Mouse (Mus musculus) MEL (cell line): ENCODE results near the gene Chd9. TPM values are rescaled to one million over a fixed set of nuclear protein-coding genes. Genes with fewer than 3 reads are reported as not detected.

Experiments
- DNase-seq: peaks from one replicate; pipeline ENCODE4 v3.0.0; 2011; ENCODE audit warnings: low read depth, low spot score
- H3K27ac ChIP-seq: 2 replicates; pipeline ENCODE4 v1.5.1; 2012; ENCODE audit warnings: low read depth, mild to moderate bottlenecking, control low read depth, low read length, moderate library complexity; ENCODE audit not compliant: control insufficient read depth
- H3K27me3 ChIP-seq, 2 experiments: fragments of 150-350 bp in 1 of 2; sonication (generic) in 1 of 2; 2 replicates each; pipeline ENCODE4 v1.6.1; 2012; ENCODE audit warnings: low read length in 2 of 2, mild to moderate bottlenecking in 2 of 2, improper control_type of control experiment in 1 of 2, moderate library complexity in 1 of 2; ENCODE audit not compliant: insufficient read depth in 2 of 2, control insufficient read depth in 1 of 2
- H3K36me3 ChIP-seq, 2 experiments: 2 replicates each; pipeline ENCODE4 v1.6.1; 2012 to 2014; ENCODE audit warnings: low read length in 2 of 2, improper control_type of control experiment in 1 of 2, inconsistent platforms in 1 of 2, mild to moderate bottlenecking in 1 of 2; ENCODE audit not compliant: insufficient read depth in 2 of 2, control insufficient read depth in 1 of 2
- H3K4me1 ChIP-seq, 2 experiments: fragments of 150-350 bp in 1 of 2; sonication (generic) in 1 of 2; 2 replicates each; pipeline ENCODE4 v1.6.1; 2012; ENCODE audit warnings: low read length in 2 of 2, improper control_type of control experiment in 1 of 2, mild to moderate bottlenecking in 1 of 2; ENCODE audit not compliant: insufficient read depth in 2 of 2, control insufficient read depth in 1 of 2
- H3K4me3 ChIP-seq, 2 experiments: fragments of 150-350 bp in 1 of 2; sonication (generic) in 1 of 2; 2 replicates each; pipeline ENCODE4 v1.5.1; 2012; ENCODE audit warnings: low read depth in 2 of 2, low read length in 2 of 2, mild to moderate bottlenecking in 2 of 2, moderate library complexity in 2 of 2, control low read depth in 1 of 2, improper control_type of control experiment in 1 of 2; ENCODE audit not compliant: control insufficient read depth in 1 of 2, insufficient read depth in 1 of 2
- H3K79me2 ChIP-seq: 2 replicates; pipeline ENCODE4 v1.6.1; 2012; ENCODE audit warnings: mild to moderate bottlenecking, low read length, moderate library complexity; ENCODE audit not compliant: control insufficient read depth, poor library complexity, insufficient read depth
- H3K9ac ChIP-seq: 2 replicates; pipeline ENCODE4 v1.6.1; 2012; ENCODE audit warnings: low read depth, mild to moderate bottlenecking, control low read depth, low read length, moderate library complexity; ENCODE audit not compliant: control insufficient read depth, poor library complexity, severe bottlenecking
- H3K9me3 ChIP-seq: fragments of 150-350 bp; sonication (generic); replicated peaks from 2 replicates; pipeline ENCODE4 v1.6.1; 2012; ENCODE audit warnings: mild to moderate bottlenecking, low read length, improper control_type of control experiment, moderate library complexity; ENCODE audit not compliant: insufficient read depth
- BHLHE40 ChIP-seq: IDR thresholded peaks from 2 replicates; pipeline ENCODE4 v1.6.1; 2012; ENCODE audit warnings: low read depth, mild to moderate bottlenecking, inconsistent platforms, low read length, improper control_type of control experiment, borderline replicate concordance
- EP300 ChIP-seq, 2 experiments: IDR thresholded peaks; 2 replicates each; pipeline ENCODE4 v1.6.1; 2011; ENCODE audit warnings: improper control_type of control experiment in 2 of 2, low read length in 2 of 2, low read depth in 1 of 2, mild to moderate bottlenecking in 1 of 2
- ETS1 ChIP-seq: IDR thresholded peaks from 2 replicates; pipeline ENCODE4 v1.6.1; 2012; ENCODE audit warnings: low read depth, mild to moderate bottlenecking, inconsistent platforms, low read length, improper control_type of control experiment, moderate library complexity
- GABPA ChIP-seq: IDR thresholded peaks from 2 replicates; pipeline ENCODE4 v1.6.1; 2012; ENCODE audit warnings: low read depth, mild to moderate bottlenecking, inconsistent platforms, low read length, improper control_type of control experiment, moderate library complexity
- GATA1 ChIP-seq: IDR thresholded peaks from 2 replicates; pipeline ENCODE4 v1.6.1; 2011; ENCODE audit warnings: low read depth, low read length, improper control_type of control experiment
- JUND ChIP-seq: IDR thresholded peaks from 2 replicates; pipeline ENCODE4 v1.6.1; 2011; ENCODE audit warnings: low read depth, mild to moderate bottlenecking, improper control_type of control experiment, low read length
- MAFK ChIP-seq: IDR thresholded peaks from 2 replicates; pipeline ENCODE4 v1.6.1; 2011; ENCODE audit warnings: low read depth, mild to moderate bottlenecking, low read length, improper control_type of control experiment, borderline replicate concordance
- MAZ ChIP-seq: IDR thresholded peaks from 2 replicates; pipeline ENCODE4 v1.6.1; 2012; ENCODE audit warnings: low read depth, mild to moderate bottlenecking, inconsistent platforms, low read length, improper control_type of control experiment
- MEF2A ChIP-seq: IDR thresholded peaks from 2 replicates; pipeline ENCODE4 v1.6.1; 2014; ENCODE audit warnings: low read depth, mild to moderate bottlenecking, inconsistent platforms, low read length, improper control_type of control experiment; ENCODE audit not compliant: poor library complexity, insufficient replicate concordance, severe bottlenecking; ENCODE audit errors: extremely low read depth
- MYC ChIP-seq: IDR thresholded peaks from 2 replicates; pipeline ENCODE4 v1.6.1; 2011; ENCODE audit warnings: low read depth, mild to moderate bottlenecking, low read length, improper control_type of control experiment, moderate library complexity
- NRF1 ChIP-seq: IDR thresholded peaks from 2 replicates; pipeline ENCODE4 v1.6.1; 2014; ENCODE audit warnings: low read depth, mild to moderate bottlenecking, inconsistent platforms, low read length, improper control_type of control experiment, moderate library complexity; ENCODE audit not compliant: poor library complexity, insufficient read depth, severe bottlenecking
- POLR2AphosphoS2 ChIP-seq: IDR thresholded peaks from 2 replicates; pipeline ENCODE4 v1.6.1; 2011; ENCODE audit warnings: low read length, improper control_type of control experiment
- RCOR1 ChIP-seq: IDR thresholded peaks from 2 replicates; pipeline ENCODE4 v1.6.1; 2012; ENCODE audit warnings: low read depth, mild to moderate bottlenecking, inconsistent platforms, low read length, improper control_type of control experiment
- SMC3 ChIP-seq: IDR thresholded peaks from 2 replicates; pipeline ENCODE4 v1.6.1; 2011; ENCODE audit warnings: low read depth, low read length, improper control_type of control experiment
- TAL1 ChIP-seq: IDR thresholded peaks from 2 replicates; pipeline ENCODE4 v1.6.1; 2012; ENCODE audit warnings: mild to moderate bottlenecking, inconsistent platforms, low read length, moderate library complexity, mixed read lengths
- TCF12 ChIP-seq: IDR thresholded peaks from 2 replicates; pipeline ENCODE4 v1.6.1; 2014; ENCODE audit warnings: low read depth, mild to moderate bottlenecking, inconsistent platforms, low read length, improper control_type of control experiment, moderate library complexity
- UBTF ChIP-seq: IDR thresholded peaks from 2 replicates; pipeline ENCODE4 v1.6.1; 2012; ENCODE audit warnings: low read depth, mild to moderate bottlenecking, inconsistent platforms, low read length, improper control_type of control experiment, moderate library complexity, borderline replicate concordance; ENCODE audit not compliant: insufficient read depth
- USF1 ChIP-seq: IDR thresholded peaks from 2 replicates; pipeline ENCODE4 v1.6.1; 2014; ENCODE audit warnings: low read depth, mild to moderate bottlenecking, inconsistent platforms, low read length, improper control_type of control experiment, moderate library complexity
- ZKSCAN1 ChIP-seq: IDR thresholded peaks from 2 replicates; pipeline ENCODE4 v1.6.1; 2012; ENCODE audit warnings: low read depth, mild to moderate bottlenecking, inconsistent platforms, low read length, improper control_type of control experiment, moderate library complexity
- polyA plus RNA-seq, 2 experiments: library from polyadenylated mRNA; stranded (reverse) in 1 of 2; unstranded in 1 of 2; fragments of >175 nt in 1 of 2; fragments of >200 nt in 1 of 2; gene quantifications; 2 replicates each; pipeline versions ENCODE4 v1.2.1 to v1.2.4; 2012; ENCODE audit warnings: low replicate concordance in 2 of 2, low read depth in 1 of 2; ENCODE audit not compliant: insufficient read length in 2 of 2, insufficient read depth in 1 of 2, missing spikeins in 1 of 2
- total RNA-seq: library from RNA; depleted of rRNA; stranded (reverse); fragments of 300-350 nt; gene quantifications from 2 replicates; pipeline ENCODE4 v1.2.3, GENCODE M21; 2012

Chd9 gene
- total and polyA plus RNA-seq, 3 experiments, result 5.9 to 87.4 (median 40.3) TPM

DNA sequence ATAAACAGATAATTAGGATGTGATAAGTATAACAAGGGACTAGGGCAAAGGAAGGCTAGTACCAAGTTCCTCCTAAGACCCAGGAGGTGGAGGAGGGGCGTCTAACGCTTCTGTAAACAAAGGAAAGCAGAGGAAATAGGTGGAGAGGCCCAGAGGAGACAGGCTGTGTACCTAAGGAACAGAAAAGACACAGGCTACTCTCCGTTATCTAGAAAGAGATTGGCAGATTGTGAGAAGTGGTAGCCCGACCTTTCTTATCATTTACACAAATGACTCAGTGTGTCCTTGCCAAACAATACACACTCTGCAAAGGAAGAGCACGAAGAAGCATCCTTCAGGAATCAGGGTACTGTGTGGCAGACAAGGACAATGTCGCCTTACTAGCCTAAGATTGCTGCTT lies 70.4 kb downstream of the Chd9 start (continued):
- TF ChIP-seq SMC3 (no peak), USF1 (no peak), EP300 (IDR thresholded peaks at IDR 0.05; ENCODE audit: low read depth in 1 of 2, low read length in 2 of 2) (peak; percentile 72 to 76), POLR2AphosphoS2 (no peak), RCOR1 (peak; percentile 74), TAL1 (no peak), ZKSCAN1 (no peak), GATA1 (peak; percentile 90)

DNA sequence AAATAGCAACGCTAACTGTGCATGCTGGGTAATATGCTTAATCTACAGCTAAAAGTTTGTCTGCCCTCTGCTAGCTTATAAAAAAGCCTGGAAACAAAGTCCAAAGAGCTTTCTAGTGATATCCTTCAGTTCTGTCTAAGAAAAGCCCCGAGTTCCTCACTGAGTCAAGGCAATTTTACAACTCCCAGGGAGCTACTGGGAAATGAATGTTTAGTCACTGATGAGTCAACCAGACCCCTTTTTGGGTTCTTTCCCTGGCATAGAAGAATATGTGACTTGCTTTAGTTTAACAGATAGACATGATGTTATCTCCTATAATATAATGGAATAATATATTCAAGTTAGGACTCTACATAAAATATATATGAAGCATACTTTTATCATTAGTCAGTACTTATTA lies 73.8 kb downstream of the Chd9 start:
- H3K79me2 ChIP-seq, result no peaks in the 10 kb centered on the region
- peaks cover 2 to 7% of the 10 kb centered on the region in 2 experiments for H3K4me1 ChIP-seq
- H3K27me3 ChIP-seq, result no peaks in the 10 kb centered on the region
- H3K9ac ChIP-seq, result no peak overlapping the region
- H3K27ac ChIP-seq, result no peak overlapping the region
- TF ChIP-seq MYC, result no peak
- TF ChIP-seq MAFK, result no peak
- no peak for TF ChIP-seq JUND
- TF ChIP-seq GATA1, result no peak
- TF ChIP-seq EP300 (IDR thresholded peaks at IDR 0.05; ENCODE audit: low read depth in 1 of 2, low read length in 2 of 2), result no peak
- TF ChIP-seq TCF12, result no peak
- no peak for TF ChIP-seq MEF2A
- no peak for TF ChIP-seq BHLHE40
- TF ChIP-seq NRF1, result no peak
- TF ChIP-seq MAZ, result no peak
- no peak for TF ChIP-seq POLR2AphosphoS2
- no peak for TF ChIP-seq UBTF
- no peak for TF ChIP-seq GABPA
- no peak for TF ChIP-seq ETS1
- peaks cover 0 to 8% of the 10 kb centered on the region in 2 experiments; a peak in 2 of 4 replicates for H3K36me3 ChIP-seq
- H3K4me3 ChIP-seq, result no peak overlapping the region
- H3K9me3 ChIP-seq, result no peaks in the 10 kb centered on the region
- no peak for DNase-seq
